Mouse (Mus musculus): ENCODE measurements around the gene Gm20662.

- TF ChIP-seq CTCF (IDR thresholded peaks at IDR 0.05; ENCODE audit: extremely low read depth, insufficient read depth, insufficient read length, insufficient replicate concordance) (no peak), POLR2A (IDR thresholded peaks at IDR 0.05; ENCODE audit: low read depth, low read length) (no peak)
Observed at GRCm38 (mm10) chr9:107964681-107965080, 31.5 kb upstream of the Gm20662 start.
